Mouse (Mus musculus) midbrain, embryonic 16.5 days (tissue): Measurements from ENCODE around the gene Ttc1. TPM values are rescaled to one million over a fixed set of nuclear protein-coding genes. Genes with fewer than 3 reads are reported as not detected.
A peak's percentile ranks its signal among the peaks of the same experiment; 100 is the strongest.

Source experiments
- ATAC-seq: fragments of 200-750 bp; cut with Nextera tagmentation; 2 replicates; pipeline ENCODE4 v1.8.0; 2017; ENCODE audit warnings: moderate TSS enrichment
- H3K27ac ChIP-seq: fragments of 300-500 bp; sonication (generic); 2 replicates; pipeline ENCODE4 v1.5.1; 2014; ENCODE audit warnings: mild to moderate bottlenecking, low read length, mixed read lengths
- H3K27me3 ChIP-seq: fragments of 300-500 bp; sonication (generic); 2 replicates; pipeline ENCODE4 v1.6.1; 2014; ENCODE audit warnings: low read depth, low read length, mixed read lengths; ENCODE audit not compliant: control insufficient read depth, insufficient read depth
- H3K36me3 ChIP-seq: fragments of 300-500 bp; sonication (generic); 2 replicates; pipeline ENCODE4 v1.6.1; 2014; ENCODE audit warnings: mild to moderate bottlenecking, low read length, moderate library complexity, mixed read lengths; ENCODE audit not compliant: control insufficient read depth, insufficient read depth
- H3K4me1 ChIP-seq: fragments of 300-500 bp; sonication (generic); 2 replicates; pipeline ENCODE4 v1.6.1; 2014; ENCODE audit warnings: mild to moderate bottlenecking, low read length, mixed read lengths; ENCODE audit not compliant: control insufficient read depth, insufficient read depth
- H3K4me2 ChIP-seq: fragments of 300-500 bp; sonication (generic); 2 replicates; pipeline ENCODE4 v1.6.1; 2014; ENCODE audit warnings: mild to moderate bottlenecking, low read length, mixed read lengths
- H3K4me3 ChIP-seq: fragments of 300-500 bp; sonication (generic); 2 replicates; pipeline ENCODE4 v1.5.1; 2014; ENCODE audit warnings: low read depth, mild to moderate bottlenecking, low read length, moderate library complexity, mixed read lengths
- H3K9ac ChIP-seq: fragments of 300-500 bp; sonication (generic); 2 replicates; pipeline ENCODE4 v1.6.1; 2014; ENCODE audit warnings: low read depth, low read length, mixed read lengths
- H3K9me3 ChIP-seq: fragments of 300-500 bp; sonication (generic); replicated peaks from 2 replicates; pipeline ENCODE4 v1.6.1; 2014; ENCODE audit warnings: mild to moderate bottlenecking, low read length, mixed read lengths; ENCODE audit not compliant: control insufficient read depth, poor library complexity, severe bottlenecking
- WGBS: fragments of 180-500 bp; shearing (Covaris S2); extraction: QIAGEN DNeasy Blood & Tissue Kit; methylation state at CpG from one replicate; pipeline ENCODE4 v1.1.7; 2014; 5-methylcytosine and 5-hydroxymethylcytosine counted together
- polyA plus RNA-seq: library from polyadenylated mRNA; unstranded; fragments of >200 nt; fragmentation: Nextera tagmentation; extraction: Ambion mirVana; gene quantifications from 2 replicates; pipeline ENCODE4 v1.2.1, GENCODE M21; 2015

The Ttc1 gene
- polyA plus RNA-seq, 1 experiment from 2014 or later = 79.3 TPM

DNA sequence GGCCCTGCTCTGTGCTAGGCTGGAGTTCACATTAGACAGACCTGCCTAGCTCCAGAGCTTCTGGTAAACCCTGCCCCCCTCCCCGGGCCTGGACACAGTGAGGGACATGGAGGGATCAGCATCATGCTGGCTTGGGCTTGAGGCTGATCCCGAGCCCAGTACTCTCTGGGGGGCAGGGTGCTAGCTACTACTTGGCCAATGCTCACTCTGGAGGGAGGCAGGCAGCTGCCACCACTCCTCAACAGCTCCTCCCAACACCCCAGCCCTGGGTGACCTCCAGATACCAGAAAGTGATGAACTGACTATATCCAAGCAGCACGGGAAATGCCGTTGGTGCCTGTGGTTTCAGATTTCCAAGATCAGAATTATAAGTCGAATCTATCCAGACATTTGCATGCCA is 25.9 kb upstream of the Ttc1 start:
- H3K4me1 ChIP-seq = 0 out of 2 replicates have a peak, but pooled peaks cover 3% of the 10 kb centered on the region
- H3K9ac ChIP-seq = no peak overlapping the region
- no peak overlapping the region for H3K4me3 ChIP-seq

DNA sequence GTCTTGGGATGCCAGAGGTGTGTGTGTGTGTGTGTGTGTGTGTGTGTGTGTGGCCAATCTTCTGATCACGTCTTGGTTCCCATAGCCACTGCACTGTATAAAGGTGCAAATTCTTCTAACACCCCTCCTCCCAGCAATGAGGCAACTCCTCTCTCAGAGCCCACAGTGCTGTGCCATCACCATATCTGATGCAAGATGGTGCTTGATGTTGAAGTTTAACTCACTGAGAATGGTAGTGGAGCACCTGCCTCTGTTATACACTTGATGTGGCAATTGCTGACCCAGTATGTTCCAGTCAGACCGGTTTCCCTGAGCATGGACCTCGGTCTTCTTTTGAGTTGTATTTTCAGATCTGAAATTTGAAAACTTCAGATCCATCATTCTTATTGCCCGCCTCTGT is 22.3 kb upstream of the Ttc1 start:
- ATAC-seq = no peak
- no peaks in the 10 kb centered on the region for H3K9me3 ChIP-seq
- no peaks in the 10 kb centered on the region for H3K4me1 ChIP-seq
- H3K27ac ChIP-seq = no peak overlapping the region
- no peak overlapping the region for H3K4me2 ChIP-seq
- 86% methylated on average over 4 of the region's 4 CpGs for WGBS
- no peaks in the 10 kb centered on the region for H3K36me3 ChIP-seq
- peaks cover 7% of the 10 kb centered on the region for H3K27me3 ChIP-seq
- H3K9ac ChIP-seq = no peak overlapping the region
- H3K4me3 ChIP-seq = no peak overlapping the region

More for the DNA sequence above, 25.9 kb upstream of the Ttc1 start:
- Histone ChIP-seq H3K9me3 (no peaks in the 10 kb centered on the region), H3K4me2 (no peak overlapping the region), H3K36me3 (no peaks in the 10 kb centered on the region), H3K27me3 (peaks cover 13% of the 10 kb centered on the region), H3K27ac (no peak overlapping the region)
- ATAC-seq = no peak; the same call in 1 of the 2 replicates
- 63% methylated on average over 5 of the region's 5 CpGs for WGBS

DNA sequence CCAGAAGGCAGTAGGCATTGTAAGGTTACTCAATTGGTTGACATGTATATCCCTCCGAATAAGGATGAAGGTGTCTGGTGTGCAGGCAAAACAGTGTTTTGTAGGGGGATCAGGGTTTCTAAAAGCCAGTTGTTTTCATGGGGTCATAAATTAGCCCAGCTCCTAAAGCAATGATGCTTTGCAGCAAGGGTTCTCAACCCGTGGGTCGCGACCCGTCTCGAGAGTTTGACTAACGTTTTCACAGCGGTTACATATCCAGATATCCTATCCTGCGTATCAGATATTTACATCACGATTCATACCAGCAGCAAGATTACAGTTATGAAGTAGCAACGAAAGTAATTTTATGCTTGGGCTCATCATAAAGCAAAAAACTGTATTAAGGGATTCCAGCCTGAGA is 19.9 kb upstream of the Ttc1 start:
- 72% methylated on average over 11 of the region's 11 CpGs for WGBS
- no peaks in the 10 kb centered on the region for H3K36me3 ChIP-seq
- no peak overlapping the region for H3K27ac ChIP-seq
- peaks cover 3% of the 10 kb centered on the region; the same call in 1 of the 2 replicates for H3K27me3 ChIP-seq
- no peak; the same call in 1 of the 2 replicates for ATAC-seq
- peak overlapping the region; percentile 58; the same call in 1 of the 2 replicates for H3K4me2 ChIP-seq
- no peak overlapping the region for H3K9ac ChIP-seq
- H3K4me1 ChIP-seq = no peaks in the 10 kb centered on the region
- H3K9me3 ChIP-seq = no peaks in the 10 kb centered on the region
- H3K4me3 ChIP-seq = no peak overlapping the region

DNA sequence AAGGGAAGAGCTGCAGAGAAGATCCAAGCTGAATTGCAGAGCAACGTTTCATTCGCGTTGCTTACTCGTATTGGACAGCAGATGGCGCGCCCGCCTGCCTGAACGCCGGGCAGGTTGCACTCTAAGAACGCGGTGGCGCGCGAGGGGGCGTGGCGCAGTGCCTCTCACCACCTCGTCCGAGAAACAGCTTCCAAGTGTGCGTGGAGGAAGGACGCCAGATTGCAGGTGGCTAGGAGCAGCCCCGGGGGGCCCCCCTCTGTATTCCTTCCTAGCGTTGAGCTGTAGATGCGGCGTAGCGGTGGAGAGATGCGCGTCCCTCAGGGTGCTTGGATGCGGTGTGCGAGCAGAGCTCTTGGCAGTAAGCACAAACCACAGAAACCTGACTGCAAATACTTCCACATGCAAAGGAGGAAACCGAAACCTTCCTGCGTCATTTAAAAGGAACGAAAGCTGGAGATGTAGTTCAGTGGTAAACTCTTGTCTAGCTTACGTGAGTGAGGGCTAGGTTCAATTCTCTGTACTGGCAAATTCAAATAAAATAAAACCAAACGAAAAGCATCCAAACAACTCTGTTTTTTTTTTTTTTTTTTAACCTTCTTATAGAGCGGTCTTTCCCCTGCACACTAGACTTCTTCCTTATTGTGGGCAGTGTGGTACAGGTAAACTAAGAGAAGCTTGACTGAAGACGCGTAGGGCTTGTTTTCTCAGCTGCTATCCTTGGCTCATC is 19.3 kb upstream of the Ttc1 start:
- Histone ChIP-seq H3K4me3 (peak overlapping the region; percentile 47), H3K27ac (no peak overlapping the region), H3K9me3 (no peaks in the 10 kb centered on the region), H3K27me3 (peaks cover 3% of the 10 kb centered on the region; the same call in 1 of the 2 replicates), H3K36me3 (no peaks in the 10 kb centered on the region), H3K9ac (peak overlapping the region; percentile 57), H3K4me2 (peak overlapping the region; percentile 58), H3K4me1 (no peaks in the 10 kb centered on the region)
- 6% methylated on average over 37 of the region's 37 CpGs for WGBS
- ATAC-seq = peak; percentile 97

DNA sequence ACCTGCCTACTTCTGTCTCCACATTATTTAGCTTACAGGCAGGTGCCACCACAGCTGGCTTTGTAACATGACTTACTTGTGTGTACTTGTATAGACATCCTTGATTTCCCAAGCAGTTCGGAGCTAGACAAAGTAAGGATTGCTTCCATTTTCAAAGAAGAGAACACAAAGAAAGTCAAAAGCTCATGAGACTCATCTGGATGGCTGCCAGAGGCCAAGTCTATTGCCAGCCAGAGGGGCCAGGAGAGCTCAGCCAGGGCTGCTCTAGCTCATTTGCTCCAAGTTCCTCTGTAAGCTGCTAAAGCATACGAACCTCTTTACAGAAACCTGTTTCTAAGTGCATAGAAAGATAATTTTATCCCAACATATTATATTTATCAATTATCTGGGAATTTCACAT is 10.6 kb upstream of the Ttc1 start:
- Histone ChIP-seq H3K4me3 (no peak overlapping the region), H3K36me3 (no peaks in the 10 kb centered on the region), H3K9ac (no peak overlapping the region), H3K27ac (no peak overlapping the region), H3K4me1 (no peaks in the 10 kb centered on the region), H3K9me3 (no peaks in the 10 kb centered on the region), H3K27me3 (no peaks in the 10 kb centered on the region), H3K4me2 (no peak overlapping the region)
- WGBS = 52% methylated on average over 2 of the region's 2 CpGs
- no peak for ATAC-seq

DNA sequence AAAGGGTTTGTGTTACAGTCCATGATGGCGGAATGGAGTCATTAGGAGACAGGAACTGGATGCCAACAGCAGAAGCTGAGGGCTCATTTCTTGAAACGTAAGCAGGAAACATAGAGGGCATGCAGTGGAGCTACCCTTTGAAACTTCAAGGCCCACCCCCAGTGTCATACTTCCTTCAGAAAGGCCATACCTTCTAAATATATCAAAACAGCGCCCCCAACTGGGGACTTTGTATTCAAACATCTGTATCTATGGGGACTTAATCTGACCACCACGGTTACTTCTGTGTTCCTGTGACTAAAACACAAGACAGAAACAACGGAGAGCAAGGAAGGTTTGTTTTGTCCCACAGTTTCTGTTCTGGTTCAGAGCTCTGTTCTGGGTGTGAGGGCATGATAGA is 7.6 kb upstream of the Ttc1 start:
- no peaks in the 10 kb centered on the region for H3K27me3 ChIP-seq
- H3K4me1 ChIP-seq = no peaks in the 10 kb centered on the region
- H3K9ac ChIP-seq = no peak overlapping the region
- H3K27ac ChIP-seq = no peak overlapping the region
- WGBS = 68% methylated on average over 5 of the region's 5 CpGs
- H3K4me2 ChIP-seq = no peak overlapping the region
- no peak overlapping the region for H3K4me3 ChIP-seq
- ATAC-seq = no peak
- H3K36me3 ChIP-seq = no peaks in the 10 kb centered on the region
- H3K9me3 ChIP-seq = no peaks in the 10 kb centered on the region

DNA sequence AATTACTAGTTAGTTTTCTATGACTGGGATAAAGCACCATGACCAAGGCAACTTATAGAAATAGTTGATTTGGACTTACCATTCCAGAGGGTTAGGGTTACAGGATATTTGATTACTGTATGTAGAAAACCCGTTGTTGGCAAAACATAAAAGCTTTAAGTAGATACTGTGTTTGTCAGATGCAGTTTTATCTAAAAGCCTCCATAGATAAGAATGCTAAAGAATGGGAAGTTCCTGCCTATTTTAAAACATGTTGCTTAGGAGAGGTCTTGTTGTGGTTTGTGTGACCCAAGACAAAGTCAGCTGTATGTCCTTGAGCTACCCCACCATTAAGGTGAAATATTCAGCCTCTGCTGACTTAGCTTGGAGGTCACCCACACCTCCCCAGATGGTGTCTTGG is 6.8 kb upstream of the Ttc1 start:
- no peak for ATAC-seq
- 92% methylated on average over 1 of the region's 1 CpGs for WGBS

DNA sequence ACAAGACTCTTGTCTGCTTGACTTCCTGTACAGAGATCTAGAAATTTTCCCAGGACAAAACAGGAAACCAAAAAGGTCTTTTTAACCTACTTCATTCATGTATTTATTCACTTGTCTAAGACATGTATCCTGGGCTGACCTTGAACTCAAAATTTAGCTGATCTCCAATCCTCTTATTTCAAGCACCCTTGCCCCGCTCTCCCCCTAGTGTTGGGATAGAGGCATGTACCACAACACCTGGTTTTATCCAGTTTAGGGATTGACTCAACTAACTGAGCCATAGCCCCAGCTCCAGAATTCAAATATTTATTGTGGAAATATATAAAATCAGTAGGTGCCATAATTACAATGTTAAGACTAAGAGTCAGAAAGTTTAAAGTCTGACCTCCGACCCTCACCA is 3.7 kb upstream of the Ttc1 start:
- Histone ChIP-seq H3K4me2 (no peak overlapping the region), H3K4me3 (no peak overlapping the region), H3K36me3 (no peaks in the 10 kb centered on the region), H3K9me3 (no peaks in the 10 kb centered on the region), H3K9ac (no peak overlapping the region), H3K27ac (no peak overlapping the region), H3K27me3 (no peaks in the 10 kb centered on the region), H3K4me1 (peaks cover 12% of the 10 kb centered on the region)
- WGBS = 75% methylated on average over 2 of the region's 2 CpGs
- no peak for ATAC-seq

More for the DNA sequence above, 6.8 kb upstream of the Ttc1 start:
- no peak overlapping the region for H3K4me3 ChIP-seq
- no peaks in the 10 kb centered on the region for H3K9me3 ChIP-seq
- H3K9ac ChIP-seq = no peak overlapping the region
- H3K4me1 ChIP-seq = no peaks in the 10 kb centered on the region
- H3K27me3 ChIP-seq = no peaks in the 10 kb centered on the region
- H3K4me2 ChIP-seq = no peak overlapping the region
- no peak overlapping the region for H3K27ac ChIP-seq
- H3K36me3 ChIP-seq = no peaks in the 10 kb centered on the region

DNA sequence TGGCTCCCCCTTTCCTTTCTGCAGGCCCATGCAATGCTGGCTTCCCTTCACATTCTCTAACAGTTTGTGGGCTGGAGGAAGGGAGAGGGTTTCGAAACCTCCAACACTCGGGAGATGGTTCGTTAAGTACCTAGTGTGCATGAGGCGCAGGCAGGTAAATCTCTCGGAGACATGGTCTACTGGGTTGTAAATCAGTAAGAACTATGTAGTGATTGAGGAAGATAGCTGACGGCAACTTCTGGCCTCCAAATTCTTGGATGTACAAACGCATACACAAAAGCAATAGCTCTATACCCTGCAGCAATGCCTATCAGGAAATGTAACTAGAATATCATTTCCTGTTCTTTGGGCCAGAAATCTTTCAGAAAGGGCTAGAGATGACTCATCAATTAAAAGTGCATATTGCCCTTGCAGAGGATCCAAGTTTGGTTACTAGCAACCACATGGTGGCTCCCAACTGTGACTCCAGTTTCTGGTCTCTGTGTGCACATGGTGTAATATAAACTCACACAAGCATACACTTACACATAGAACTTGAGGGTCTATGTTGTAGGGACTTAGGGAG is 19.0 kb downstream of the Ttc1 start:
- no peak overlapping the region for H3K27ac ChIP-seq
- no peaks in the 10 kb centered on the region for H3K9me3 ChIP-seq
- no peak overlapping the region for H3K4me2 ChIP-seq
- H3K27me3 ChIP-seq = no peaks in the 10 kb centered on the region
- no peak overlapping the region for H3K4me3 ChIP-seq
- peaks cover 27% of the 10 kb centered on the region for H3K36me3 ChIP-seq
- no peak for ATAC-seq
- no peak overlapping the region for H3K9ac ChIP-seq
- WGBS = 91% methylated on average over 7 of the region's 7 CpGs
- no peaks in the 10 kb centered on the region for H3K4me1 ChIP-seq
